Mouse (Mus musculus): ENCODE results near the gene Tigd4.

GRCm38 (mm10) chr3:84615050-84615855 is 21.9 kb downstream of the Tigd4 start:
- peak; percentile 82 to 87 for TF ChIP-seq CTCF (conservative IDR thresholded peaks at IDR 0.05 in 1 of 2, IDR thresholded peaks at IDR 0.05 in 1 of 2; ENCODE audit: low read depth in 2 of 2, low read length in 2 of 2)
- no peak for TF ChIP-seq RCOR1 (conservative IDR thresholded peaks at IDR 0.05; ENCODE audit: low read depth, low read length)
- TF ChIP-seq POLR2A (IDR thresholded peaks at IDR 0.05; ENCODE audit: low read depth, low read length): no peak

All from CH12.LX (cell line).